Mouse (Mus musculus) testis, adult 2 months (tissue): ENCODE results near the gene Tfpi. TPM values are rescaled to one million over a fixed set of nuclear protein-coding genes. Genes with fewer than 3 reads are reported as not detected.
A peak's percentile ranks its signal among the peaks of the same experiment; 100 is the strongest.

ENCODE experiments used
- H3K27ac ChIP-seq: fragments of 200-500 bp; 2 replicates; pipeline ENCODE4 v1.5.1; 2012; ENCODE audit warnings: low read depth, low read length; ENCODE audit not compliant: control insufficient read depth, insufficient read depth
- H3K27me3 ChIP-seq: fragments of 200-500 bp; 2 replicates; pipeline ENCODE4 v1.6.1; 2012; ENCODE audit warnings: mild to moderate bottlenecking, low read length, moderate library complexity; ENCODE audit not compliant: control insufficient read depth, insufficient read depth
- H3K36me3 ChIP-seq: fragments of 200-500 bp; 2 replicates; pipeline ENCODE4 v1.6.1; 2012; ENCODE audit warnings: mild to moderate bottlenecking, low read length; ENCODE audit not compliant: control insufficient read depth, insufficient read depth
- H3K4me1 ChIP-seq: fragments of 200-500 bp; 2 replicates; pipeline ENCODE4 v1.6.1; 2012; ENCODE audit warnings: low read length; ENCODE audit not compliant: control insufficient read depth, insufficient read depth
- H3K4me3 ChIP-seq: fragments of 200-500 bp; 2 replicates; pipeline ENCODE4 v1.5.1; 2012; ENCODE audit warnings: low read depth, mild to moderate bottlenecking, low read length, moderate library complexity, mixed read lengths; ENCODE audit not compliant: control insufficient read depth
- CTCF ChIP-seq: fragments of 200-500 bp; IDR thresholded peaks from 2 replicates; pipeline ENCODE4 v1.5.1; 2012; ENCODE audit warnings: low read depth, mild to moderate bottlenecking, inconsistent platforms, low read length, moderate library complexity; ENCODE audit not compliant: control insufficient read depth, insufficient read depth, insufficient replicate concordance
- POLR2A ChIP-seq: fragments of 200-500 bp; IDR thresholded peaks from 2 replicates; pipeline ENCODE4 v1.6.1; 2012; ENCODE audit warnings: low read depth, mild to moderate bottlenecking, inconsistent platforms, low read length, moderate library complexity; ENCODE audit not compliant: control insufficient read depth
- polyA plus RNA-seq: library from polyadenylated mRNA; depleted of rRNA; stranded (reverse); fragments of >200 nt; gene quantifications from 2 replicates; pipeline ENCODE4 v1.2.3, GENCODE M21; 2012

The Tfpi gene
- polyA plus RNA-seq, 1 experiment: 1.5 TPM

DNA sequence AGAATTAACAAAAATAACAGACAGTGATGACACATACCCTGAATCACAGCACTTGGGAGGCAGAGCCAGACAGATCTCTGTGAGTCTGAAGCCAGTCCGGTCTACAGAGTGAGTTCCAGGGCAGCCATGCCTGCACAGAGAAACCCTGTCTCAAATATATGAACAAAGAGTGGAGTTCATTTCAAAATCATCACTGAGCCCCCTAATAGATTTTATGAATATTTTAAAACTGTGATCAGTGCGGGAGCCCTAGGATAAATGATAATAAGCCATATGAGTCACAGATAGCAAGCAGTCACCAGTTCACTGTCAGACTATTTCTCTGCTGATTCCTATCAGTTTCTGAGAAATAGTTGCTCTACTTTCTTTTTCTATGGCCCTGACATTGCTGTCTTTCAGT is 17.1 kb upstream of the Tfpi start:
- H3K4me3 ChIP-seq: no peak overlapping the region
- no peaks in the 10 kb centered on the region for H3K36me3 ChIP-seq
- TF ChIP-seq CTCF: no peak
- no peak for TF ChIP-seq POLR2A
- H3K4me1 ChIP-seq: no peaks in the 10 kb centered on the region
- H3K27ac ChIP-seq: no peak overlapping the region
- H3K27me3 ChIP-seq: no peaks in the 10 kb centered on the region

DNA sequence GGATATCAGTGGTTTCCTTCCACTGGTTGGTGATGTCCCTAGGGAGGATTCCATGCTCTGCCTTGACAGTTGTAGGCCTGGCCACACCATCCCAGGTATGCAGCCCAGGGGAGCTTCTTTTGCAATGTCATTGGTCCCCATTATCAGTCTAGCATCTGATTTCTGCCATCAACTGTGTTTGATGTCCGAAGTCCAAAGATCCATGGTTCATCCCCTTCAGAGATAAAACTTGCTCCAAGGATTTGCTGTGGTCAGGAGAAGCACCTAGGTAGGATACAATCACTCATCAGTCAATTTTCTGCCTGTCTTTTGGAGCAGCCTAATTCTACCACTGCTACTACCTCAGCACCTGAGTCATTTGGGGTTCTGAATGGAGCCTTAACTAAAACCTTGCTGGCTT is 15.1 kb upstream of the Tfpi start:
- no peak for TF ChIP-seq CTCF
- TF ChIP-seq POLR2A: no peak
- H3K27me3 ChIP-seq: no peaks in the 10 kb centered on the region
- no peaks in the 10 kb centered on the region for H3K36me3 ChIP-seq
- H3K4me1 ChIP-seq: no peaks in the 10 kb centered on the region
- H3K4me3 ChIP-seq: no peak overlapping the region
- no peak overlapping the region for H3K27ac ChIP-seq

DNA sequence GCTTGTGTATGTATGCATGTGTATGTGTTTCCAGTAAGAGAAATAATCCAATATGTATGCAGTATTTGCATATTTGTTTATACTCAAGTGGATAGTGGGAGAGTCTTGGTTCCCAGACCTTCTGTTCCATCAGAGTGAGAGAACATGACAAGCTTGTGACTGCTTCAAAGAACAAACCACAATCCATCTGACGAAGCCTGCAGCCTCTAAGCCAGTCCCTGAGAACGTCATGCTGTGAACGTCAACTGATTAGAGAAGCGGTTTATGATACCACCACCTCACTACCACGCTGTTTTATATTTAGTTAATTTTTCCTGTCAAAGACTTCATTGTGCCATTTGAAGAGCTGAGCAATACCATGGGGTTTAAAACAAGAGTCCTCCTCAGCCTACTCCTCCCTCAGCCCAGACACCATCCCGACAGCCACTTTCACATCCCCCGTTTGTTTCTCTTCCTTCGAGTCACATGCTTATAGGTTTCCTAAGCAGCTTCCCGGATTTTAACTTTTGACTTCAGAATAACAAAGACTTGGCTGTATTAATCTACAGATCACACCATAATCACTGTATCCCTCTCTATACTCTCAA is 11.2 kb upstream of the Tfpi start:
- Histone ChIP-seq H3K27ac (no peak overlapping the region), H3K4me3 (no peak overlapping the region), H3K36me3 (no peaks in the 10 kb centered on the region), H3K27me3 (no peaks in the 10 kb centered on the region), H3K4me1 (no peaks in the 10 kb centered on the region; the same call in 1 of the 2 replicates)
- TF ChIP-seq POLR2A (no peak), CTCF (no peak)

DNA sequence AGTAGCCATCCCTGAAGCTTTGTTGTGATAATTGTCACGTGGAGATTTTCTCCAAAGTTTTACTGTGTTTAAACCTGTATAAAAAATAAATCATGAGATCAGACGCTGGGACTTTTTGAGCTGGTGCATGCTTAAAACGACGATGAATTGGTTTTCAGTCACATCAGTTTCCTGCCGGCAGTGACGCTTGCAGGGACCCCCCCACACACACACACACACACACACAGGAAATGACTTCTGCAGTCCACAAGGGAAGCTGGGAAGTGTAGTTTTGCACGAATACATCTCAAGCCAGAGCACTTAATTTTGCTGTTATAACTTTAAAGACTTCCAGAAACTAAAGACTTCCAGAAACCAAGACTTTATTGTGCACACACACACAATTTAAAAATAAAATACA is 5.3 kb upstream of the Tfpi start:
- no peak overlapping the region for H3K27ac ChIP-seq
- TF ChIP-seq CTCF (no peak), POLR2A (no peak)
- no peaks in the 10 kb centered on the region; the same call in 1 of the 2 replicates for H3K4me1 ChIP-seq
- H3K27me3 ChIP-seq: no peaks in the 10 kb centered on the region
- no peak overlapping the region for H3K4me3 ChIP-seq
- no peaks in the 10 kb centered on the region for H3K36me3 ChIP-seq

DNA sequence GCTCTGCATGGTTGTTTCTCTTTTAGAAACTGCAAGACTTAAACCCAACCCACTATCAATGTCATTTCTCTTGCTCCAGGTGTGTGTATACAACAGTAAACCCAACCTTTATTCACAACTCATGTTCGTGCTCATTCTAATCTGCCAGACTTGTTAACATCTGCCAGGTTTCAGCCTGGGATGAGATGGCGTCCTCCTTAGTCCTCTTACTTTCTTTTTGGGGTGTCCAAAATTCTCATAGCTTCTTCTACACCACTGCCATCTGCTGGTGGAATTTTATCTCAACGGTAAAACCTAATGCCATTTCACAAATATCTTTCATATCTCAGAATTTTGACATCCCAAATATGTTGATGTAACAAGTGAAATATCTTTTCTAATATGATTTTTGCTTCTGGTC is 2.5 kb upstream of the Tfpi start:
- Histone ChIP-seq H3K27ac (no peak overlapping the region), H3K36me3 (no peaks in the 10 kb centered on the region), H3K4me1 (peaks cover 4% of the 10 kb centered on the region), H3K27me3 (no peaks in the 10 kb centered on the region), H3K4me3 (no peak overlapping the region)
- TF ChIP-seq POLR2A: no peak
- no peak for TF ChIP-seq CTCF

DNA sequence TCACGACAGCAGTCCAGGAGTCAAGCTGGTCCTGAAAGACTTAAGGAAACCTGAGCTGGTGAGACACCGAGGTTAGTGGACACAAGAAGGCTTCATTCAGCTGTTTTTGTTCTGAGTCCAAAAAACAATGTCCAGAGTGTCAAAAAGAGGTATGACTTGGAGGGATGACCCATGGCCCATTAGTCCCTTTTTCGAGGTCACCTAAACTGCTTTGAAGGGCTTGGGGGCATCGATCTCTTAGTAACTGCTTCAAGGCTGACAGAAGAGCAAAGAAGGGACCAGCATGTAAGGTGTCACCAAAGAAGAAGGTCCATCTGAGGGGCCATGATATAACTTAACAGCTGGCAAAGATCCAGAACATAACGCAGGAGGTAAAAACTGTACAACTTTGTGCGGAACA is 1.2 kb upstream of the Tfpi start:
- no peak for TF ChIP-seq POLR2A
- TF ChIP-seq CTCF: no peak
- no peak overlapping the region for H3K27ac ChIP-seq
- peaks cover 9% of the 10 kb centered on the region for H3K4me1 ChIP-seq
- no peak overlapping the region for H3K4me3 ChIP-seq
- no peaks in the 10 kb centered on the region for H3K27me3 ChIP-seq
- no peaks in the 10 kb centered on the region for H3K36me3 ChIP-seq

DNA sequence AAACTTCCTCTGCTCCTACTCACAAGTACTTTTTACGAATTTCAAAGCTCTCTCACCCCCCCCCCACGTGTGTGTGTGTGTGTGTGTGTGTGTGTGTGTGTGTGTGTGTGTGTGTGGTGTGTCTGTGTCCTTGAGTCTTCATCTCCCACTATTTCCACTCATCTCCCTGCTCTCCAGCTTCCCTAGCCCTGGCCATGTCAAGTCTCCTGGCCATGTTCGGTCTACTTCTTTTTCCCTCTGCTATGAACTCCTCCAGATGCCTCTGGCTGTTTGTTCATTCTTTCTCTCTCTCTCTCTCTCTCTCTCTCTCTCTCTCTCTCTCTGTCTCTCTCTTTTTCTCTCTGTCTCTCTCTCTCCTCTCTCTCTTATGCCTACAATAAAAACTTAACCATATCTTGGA is 444 bp downstream of the Tfpi start:
- H3K27ac ChIP-seq: peak overlapping the region; percentile 49; the same call in 1 of the 2 replicates
- peaks cover 9% of the 10 kb centered on the region for H3K4me1 ChIP-seq
- no peak for TF ChIP-seq CTCF
- TF ChIP-seq POLR2A: no peak
- no peaks in the 10 kb centered on the region for H3K27me3 ChIP-seq
- no peak overlapping the region for H3K4me3 ChIP-seq
- H3K36me3 ChIP-seq: no peaks in the 10 kb centered on the region

DNA sequence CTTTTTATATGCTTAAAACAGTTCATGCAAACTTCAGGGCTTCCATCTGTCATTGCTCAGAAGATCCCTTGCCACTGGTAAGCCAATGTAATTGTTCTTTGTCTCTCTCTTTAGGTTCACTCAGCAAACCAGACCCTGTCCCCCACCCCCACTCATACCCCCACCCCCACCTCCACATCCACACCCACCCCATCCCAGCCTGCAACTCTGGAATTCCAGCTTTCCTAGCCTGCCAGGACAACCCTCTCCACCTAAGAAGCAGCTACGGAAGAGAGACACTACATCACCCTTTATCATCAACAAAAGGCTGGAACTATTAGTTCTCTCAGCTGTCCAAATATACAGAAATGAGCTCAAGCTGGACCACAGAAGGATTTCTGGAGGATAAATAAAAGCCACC is 974 bp downstream of the Tfpi start:
- Histone ChIP-seq H3K4me3 (no peak overlapping the region), H3K27ac (no peak overlapping the region), H3K4me1 (peaks cover 9% of the 10 kb centered on the region), H3K36me3 (no peaks in the 10 kb centered on the region), H3K27me3 (no peaks in the 10 kb centered on the region)
- TF ChIP-seq CTCF (no peak), POLR2A (no peak)
